Mouse (Mus musculus): ENCODE measurements around the gene Mettl16.

Mettl16 gene

DNA sequence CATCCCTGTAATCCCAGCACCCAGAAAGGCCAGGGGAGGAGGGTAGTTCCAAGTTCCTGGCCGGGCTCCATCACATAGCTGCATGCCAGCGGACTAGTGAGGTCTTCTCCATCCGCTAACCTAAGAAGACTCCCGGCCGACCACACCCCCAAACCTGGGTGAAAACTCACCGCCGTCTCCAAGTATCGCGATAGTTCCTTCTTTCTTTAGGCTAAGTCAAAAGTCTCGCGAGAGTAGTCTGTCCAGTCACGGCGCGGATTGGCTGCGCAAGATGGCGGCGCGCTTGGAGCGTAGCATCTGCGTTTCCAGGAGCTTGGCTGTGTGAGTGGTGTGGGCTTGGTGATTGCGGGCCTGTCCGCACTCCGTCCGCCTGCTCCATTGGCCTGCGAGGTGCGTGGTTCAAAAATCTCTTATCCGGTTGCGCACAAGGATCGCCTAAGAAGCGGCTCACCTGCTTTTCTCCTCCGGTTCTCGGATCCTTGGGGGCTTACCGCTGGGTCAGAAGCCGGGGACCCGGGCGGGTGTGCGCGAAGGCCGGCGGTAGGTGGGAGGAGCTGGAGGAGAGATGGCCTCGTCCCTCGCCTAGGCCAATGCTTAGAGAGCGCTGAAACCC lies at the start of gene Mettl16:
Mettl16 (plus strand) TSS at position 236 of the 613 bp plus-strand sequence.
- DNase-seq = peak; percentile 93 to 96

DNA sequence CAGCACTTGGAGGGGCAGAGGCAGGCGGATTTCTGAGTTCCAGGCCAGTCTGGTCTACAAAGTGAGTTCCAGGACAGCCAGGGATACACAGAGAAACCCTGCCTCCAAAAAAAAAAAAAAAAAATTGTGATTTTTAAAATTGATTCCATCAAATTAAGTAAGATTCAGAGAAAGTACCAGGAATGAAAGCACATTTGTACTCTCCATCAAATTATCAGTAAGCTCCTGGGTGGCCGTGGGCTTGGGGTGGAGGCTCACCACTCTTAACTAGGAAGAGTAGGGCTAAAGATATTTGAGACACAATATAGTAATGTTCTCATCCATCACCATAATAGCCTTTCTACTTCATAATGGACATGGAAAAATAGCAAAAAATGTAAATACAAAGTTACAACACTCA lies 49.5 kb upstream of the Mettl16 start:
- no peak for DNase-seq

DNA sequence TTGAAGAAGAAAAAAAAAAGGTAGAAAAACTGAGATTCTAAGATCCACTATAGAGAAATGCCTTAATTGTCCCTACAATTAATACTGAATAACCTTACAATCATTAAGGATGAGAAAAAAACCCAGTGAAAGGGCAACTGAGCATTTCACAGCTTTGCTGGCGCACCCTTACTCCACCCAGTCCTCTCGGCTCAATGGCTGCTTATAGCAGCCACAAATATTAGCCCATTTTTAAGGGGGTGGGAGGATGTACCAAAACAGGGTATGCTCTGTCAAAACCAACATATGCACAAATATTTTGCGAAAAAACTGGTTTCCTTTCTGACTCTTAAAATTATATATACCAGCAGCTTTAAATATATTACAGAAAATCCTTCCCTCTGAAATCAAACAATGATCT lies 48.7 kb upstream of the Mettl16 start:
- DNase-seq = no peak

DNA sequence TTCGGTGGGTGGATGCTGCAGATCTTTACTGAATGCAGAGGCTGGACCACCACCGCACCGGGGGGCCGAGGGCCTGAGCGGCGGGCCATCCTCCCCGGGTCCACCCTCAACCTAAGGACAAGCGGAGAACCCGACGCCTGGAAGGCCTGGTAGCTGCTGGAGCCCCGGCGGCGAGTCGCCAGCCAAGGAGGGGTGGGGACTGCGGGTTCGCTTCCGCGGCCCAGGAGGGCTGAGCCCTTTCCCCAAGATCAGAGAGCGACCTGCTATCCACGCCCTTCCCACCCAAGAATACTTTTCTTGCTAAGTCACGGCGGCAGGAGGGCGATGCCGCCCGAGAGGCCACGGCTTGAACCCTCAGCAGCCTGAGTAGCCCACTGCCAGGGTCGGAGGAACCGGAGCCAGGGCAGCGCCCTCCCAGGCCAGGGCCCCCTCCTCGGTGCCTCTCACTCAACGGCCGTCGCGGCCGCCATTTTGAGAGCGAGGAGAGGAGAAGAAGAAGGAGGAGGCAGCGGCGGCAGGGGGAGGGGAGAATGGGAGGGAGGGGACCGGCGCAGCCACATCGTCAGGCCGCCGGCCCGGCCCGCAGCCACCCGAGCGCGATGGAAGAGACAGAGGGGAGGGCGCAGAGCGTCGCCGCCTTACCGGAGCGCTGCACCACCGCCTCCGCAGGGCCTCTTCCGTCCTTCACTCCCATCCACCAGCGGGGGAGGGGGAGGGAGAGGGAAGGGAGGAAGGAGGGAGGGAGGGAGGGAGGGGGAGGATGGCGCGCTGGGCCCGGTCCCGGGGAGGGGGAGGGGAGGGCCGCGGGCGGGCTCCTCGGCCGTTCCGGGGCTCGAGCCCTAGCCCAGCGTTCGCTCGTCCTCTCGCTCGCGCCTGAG lies 47.0 kb upstream of the Mettl16 start:
- DNase-seq = peak; percentile 89 to 94

DNA sequence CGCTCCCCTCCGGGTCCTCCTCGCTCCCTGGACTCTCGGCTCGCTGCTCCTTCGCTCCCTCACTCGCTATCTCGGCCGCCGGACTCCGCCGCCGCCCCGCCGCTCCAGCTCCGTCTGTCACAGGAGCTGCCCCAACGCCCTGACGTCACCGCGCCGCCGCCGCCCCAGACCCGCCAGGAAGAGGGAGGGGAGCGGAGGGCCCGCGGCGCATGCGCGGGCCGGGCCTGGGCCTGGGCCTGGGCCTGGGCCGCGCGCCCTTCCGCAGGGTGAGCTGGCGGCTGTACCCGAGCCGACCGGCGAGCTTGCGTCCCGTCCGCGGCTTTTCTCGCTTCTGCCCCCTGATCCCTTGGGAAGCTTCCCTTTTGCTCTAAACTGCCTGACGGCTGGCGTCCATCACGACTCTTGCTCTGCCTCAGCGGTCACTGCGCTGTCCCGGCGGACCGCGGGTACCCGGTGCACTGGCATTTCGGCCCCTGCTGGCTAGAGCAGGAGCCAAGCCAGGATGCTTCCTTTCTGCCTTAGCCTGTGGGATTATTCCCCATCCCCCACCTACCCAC lies 46.3 kb upstream of the Mettl16 start, which contains the start of gene Pafah1b1:
Pafah1b1 (minus strand) TSS at position 436 of the 557 bp plus-strand sequence.
- DNase-seq = peak; percentile 97 to 99

DNA sequence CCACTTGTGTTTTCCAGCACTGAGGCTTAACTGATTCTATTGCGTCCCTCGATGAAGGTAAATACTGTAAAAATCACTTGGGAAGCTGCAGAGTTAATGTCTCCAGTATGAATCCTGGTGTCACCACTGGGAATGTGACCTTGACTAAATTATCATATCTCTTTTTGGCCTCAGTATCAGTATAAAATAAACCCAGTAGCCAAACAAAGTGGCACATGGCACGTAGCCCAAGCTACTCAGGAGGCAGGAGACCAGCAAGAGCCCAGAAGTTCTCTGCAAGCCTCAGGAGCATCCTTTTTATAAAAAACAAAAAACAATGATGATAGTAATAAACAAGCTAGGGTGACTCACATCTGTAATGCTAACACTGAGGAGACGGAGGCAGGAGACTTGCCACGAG lies 45.4 kb upstream of the Mettl16 start:
- DNase-seq = no peak

DNA sequence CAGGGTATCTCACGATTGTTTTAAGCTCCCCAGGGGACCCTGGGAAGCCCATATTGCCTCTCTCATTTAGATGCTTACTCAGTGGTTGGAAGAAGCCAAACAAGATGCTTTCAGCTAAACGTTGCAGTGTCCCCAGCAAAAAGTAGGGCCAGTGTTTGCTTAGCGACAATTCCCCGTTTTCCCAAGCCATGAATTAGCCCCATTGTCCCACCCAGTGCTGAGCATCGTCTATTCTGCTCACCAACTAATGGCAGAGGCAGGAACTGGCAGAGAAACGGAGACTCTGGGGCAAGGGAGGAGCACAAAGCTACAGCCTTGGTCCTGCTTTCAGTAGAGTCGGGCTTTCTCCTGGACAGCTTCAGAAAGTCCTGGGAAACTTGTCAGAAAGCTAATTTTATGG lies 35.7 kb upstream of the Mettl16 start:
- DNase-seq = no peak

DNA sequence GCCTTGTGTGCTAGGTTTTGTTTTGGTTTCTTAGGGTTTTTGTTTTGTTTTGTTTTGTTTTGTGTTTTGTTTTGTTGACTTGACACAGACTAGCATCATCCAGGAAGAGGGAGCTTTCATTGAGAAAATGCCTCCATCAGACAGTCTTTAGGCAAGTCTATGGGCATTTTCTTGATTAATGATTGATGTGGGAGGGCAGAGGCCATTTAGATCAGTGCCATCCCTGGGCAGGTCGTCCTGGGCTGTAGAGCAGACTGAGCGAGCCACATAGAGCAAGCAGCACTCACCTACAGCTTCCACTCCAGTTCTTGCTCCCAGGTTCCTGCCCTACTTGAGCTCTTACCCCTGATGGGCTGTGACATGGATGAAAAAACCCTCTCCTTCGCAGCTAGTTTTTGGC lies 32.8 kb upstream of the Mettl16 start:
- DNase-seq = no peak

DNA sequence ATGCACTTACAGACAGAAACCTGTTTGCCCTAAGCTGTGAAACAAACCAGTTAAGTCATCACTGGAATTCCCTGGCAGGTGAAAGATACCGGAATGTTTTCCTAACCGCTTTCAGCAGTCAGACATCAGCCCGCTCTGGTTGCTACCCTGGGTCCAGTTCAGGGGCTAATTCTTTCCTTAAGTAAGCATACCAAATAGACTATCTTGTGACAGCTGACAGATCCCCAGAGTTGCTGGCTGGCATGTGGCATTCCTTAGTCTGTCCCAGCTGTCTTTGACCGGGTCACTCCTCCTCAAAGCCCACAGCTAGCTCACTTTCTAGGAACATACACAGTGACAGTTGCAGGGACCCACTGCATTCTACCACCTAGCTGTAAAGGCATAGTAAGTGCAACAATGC lies 22.6 kb upstream of the Mettl16 start:
- DNase-seq = peak in 1 of 2 experiments; percentile 32

DNA sequence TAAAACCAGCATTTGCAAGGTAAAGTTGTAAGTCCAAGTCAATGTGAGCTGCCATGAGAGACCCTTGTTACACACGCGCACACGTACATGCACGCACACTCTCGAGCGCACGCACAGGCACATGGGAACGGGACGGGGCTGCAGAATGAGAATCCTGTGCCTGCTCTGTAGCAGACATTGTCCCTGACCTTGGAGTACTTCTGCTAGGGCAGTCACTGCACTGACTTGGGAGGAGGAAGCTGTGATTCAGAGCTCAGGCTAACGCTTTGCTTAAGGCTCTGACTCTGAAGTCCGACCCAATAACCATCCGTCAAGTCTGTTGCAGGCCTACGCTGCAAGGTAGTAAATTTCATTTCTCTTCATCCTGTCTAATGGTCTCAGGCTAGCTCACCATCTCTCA lies 21.4 kb upstream of the Mettl16 start:
- no peak for DNase-seq

DNA sequence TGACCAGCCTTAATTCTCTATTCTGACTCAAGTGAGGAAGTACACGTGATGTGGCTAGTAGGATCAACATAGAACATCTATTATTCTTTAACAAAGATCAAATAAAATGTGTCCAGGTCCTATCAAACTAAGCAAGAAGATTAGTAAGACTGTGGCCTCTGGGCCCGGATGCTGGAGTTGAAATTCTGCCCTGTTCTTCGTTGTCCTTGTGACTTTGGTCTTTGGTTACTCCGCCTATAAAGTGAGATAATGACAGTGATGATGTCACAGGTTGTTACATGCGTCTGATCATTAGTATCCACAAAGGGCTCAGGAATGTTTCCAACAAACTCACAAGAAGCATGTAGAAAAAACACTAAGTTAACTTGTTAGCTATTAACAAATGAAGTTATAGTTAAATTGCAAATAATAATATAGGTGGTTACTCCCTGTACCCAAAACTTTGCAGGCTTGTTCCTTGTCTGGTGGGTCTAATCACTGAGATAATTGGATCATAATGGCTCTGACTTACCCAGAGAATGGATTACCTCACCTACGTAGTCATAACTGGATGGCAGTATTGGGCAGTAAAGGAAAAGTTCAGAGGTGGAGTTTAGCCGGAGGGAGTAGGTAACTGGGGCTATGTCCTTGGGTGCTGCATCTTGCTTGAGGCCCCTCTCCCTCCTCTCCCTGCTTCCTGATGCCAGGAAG lies 19.8 kb upstream of the Mettl16 start:
- no peak for DNase-seq

DNA sequence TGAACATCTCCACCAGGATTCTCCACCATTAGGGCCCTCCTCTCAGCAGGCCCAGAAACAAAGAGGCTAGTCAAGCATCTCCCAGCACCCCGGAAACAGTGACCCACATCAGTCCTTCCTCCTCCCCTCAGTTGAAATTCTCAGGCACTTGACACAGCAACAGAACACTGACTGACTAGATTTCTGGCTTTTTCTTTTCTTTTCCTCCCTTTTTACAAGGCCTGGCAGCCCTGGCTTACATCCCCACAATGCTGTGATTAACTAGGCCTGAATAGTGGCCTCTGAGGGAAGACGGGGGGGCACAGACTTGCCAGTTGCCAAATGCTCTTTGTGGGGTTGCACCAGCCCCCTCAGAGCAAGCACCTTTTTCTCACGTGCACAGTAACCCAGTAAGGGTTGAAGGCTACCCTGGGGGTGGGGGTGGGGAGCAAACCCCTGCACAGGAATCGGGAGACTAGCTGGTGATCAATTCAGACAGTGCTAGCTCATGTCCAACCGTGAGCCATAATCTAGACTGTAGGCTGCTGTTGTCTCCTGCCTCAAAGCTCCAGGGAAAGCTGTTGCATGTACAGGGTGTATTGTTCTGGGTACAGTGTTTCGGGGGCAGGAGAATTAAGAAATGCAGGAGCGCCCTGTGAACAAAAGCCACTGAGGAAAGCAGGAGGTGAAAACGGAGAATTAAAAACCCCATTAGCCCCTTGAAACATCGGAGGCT lies 19.1 kb upstream of the Mettl16 start:
- DNase-seq = no peak

DNA sequence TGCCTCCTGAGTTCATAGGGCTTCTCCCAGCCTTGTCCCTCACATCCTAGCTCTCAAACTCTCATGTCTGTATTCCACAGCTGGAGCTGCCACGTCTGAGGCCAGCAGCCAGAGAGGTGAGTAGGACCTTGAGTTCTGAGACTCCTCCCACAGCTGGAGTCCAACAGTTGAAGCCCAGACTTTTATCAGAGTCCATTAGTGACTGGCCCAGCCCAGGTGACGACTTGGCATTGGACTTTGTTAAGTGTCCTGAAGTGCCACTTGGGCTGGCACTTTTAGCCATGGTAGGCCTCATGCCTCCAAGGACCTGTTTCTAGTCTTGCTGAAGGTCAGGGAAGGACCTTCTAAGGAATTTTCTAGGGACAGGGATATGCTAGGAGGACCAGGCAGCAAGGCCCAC lies 14.0 kb upstream of the Mettl16 start:
- DNase-seq = peak in 1 of 2 experiments; percentile 7

DNA sequence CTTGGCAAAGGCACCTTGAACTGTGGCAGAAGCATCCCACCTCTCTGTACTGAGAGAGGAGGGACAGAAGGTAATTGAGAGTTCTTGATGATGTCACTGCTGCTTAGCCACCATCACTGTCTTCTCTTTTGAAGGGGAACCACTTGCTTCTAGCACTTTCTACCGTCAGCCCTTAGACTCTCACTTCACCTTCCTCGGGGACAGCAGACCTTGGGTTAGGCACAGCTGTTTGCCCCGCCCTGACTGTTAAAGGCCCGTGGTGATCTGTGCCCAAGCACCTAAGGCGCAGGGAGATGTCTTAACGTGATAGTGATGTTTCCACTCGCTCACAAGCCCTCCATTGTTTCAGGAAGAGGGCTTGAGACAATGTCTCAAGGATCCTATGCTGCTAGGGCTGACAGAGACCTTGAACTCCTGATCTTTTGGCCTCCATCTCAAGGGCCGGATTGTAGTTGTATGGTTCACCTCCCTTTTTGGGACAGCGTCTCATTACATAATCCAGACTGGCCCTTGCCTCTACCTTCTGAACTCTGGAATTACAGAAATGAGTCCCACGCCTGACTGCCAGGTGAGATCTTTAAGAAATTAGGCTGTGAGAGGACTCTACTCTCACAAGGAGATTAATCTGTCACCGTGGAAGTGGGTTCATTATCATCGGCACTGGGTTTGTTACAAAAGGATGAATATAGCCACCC lies 9.5 kb upstream of the Mettl16 start:
- DNase-seq = no peak

DNA sequence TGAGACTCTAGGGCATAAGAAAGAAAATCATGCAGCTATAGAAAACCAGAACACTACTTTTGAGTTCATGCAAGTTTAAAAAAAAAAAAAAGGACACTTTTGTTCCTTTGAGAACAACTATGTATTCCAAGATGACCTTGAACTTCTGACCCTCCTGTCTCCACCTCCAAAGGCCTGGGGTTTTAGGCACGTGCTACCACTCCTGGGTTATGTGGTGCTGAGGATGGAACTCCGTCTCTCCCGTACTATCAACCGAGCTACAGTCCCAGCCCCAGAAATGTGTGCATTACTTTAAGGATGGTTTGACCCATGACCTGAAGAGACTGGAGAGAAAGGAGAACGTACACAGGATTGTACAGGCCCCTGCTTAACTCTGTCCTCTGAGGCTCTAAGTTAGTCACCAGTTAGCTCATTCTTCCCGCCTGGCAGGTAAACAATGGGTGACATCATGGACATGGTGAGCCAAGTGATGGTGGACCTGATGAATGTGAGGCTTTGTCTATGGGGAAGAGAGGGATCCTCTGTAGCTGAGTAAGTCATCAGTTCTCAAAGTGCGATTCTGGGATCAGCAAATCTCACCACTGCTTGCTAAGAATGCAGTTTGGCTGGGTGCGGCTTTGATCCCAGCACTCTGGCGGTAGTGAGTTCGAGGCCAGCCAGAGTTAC lies 6.5 kb upstream of the Mettl16 start:
- DNase-seq = no peak

DNA sequence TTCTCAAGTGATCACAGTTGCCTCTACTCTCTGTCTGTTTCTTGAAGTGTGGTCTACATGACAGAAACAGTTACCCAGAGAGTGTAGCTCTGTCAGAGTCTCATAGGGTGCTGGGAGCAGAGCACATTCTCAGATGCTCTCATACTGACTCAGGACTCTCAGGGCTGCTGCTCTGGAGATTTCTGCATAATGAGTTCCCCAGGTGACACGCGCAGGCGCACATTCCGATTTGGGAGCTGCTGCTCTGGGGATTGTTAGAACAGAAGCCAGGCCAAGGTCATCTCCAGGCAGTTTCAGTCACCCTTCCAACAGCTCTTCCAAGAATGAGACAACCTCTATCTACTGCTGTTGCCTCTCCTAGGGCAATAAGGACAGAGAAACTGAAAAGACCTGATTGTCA lies 3.2 kb upstream of the Mettl16 start:
- DNase-seq = no peak

DNA sequence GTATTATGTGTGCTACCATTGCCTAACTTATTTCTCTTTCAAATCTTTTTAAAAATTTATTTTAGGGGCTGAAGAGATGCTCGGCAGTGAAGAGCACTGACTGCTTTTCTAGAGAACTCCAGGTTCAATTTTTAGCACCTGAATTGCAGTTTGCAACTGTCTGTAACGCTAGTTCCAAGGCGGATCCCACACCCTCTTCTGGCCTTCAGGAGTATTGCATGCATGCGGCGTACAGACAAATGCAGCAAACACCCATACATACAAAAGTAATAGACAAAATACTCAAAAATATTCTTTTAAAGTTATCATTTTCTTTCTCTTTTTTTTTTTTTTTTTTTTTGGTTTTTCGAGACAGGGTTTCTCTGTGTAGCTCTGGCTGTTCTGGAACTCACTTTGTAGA lies 2.6 kb upstream of the Mettl16 start:
- peak; percentile 64 to 69 for DNase-seq

DNA sequence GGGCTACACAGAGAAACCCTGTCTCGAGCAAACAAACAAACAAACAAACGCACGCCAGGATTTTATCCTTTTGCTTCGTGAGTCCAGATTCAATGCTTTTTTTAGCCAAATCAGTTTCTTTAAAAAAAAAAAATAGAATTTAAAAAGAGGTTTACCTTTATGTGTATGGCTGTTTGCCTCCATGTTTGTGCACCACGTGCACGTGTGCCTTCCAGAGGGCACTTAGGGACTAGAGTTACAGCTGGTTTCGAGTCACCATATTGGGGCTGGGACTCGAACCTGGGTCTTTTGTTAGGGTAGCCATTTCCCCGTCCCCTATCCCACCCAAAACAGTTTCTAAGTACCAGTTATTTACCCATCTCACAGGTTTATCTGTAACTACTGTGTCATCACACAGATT lies 593 bp upstream of the Mettl16 start:
- no peak for DNase-seq

DNA sequence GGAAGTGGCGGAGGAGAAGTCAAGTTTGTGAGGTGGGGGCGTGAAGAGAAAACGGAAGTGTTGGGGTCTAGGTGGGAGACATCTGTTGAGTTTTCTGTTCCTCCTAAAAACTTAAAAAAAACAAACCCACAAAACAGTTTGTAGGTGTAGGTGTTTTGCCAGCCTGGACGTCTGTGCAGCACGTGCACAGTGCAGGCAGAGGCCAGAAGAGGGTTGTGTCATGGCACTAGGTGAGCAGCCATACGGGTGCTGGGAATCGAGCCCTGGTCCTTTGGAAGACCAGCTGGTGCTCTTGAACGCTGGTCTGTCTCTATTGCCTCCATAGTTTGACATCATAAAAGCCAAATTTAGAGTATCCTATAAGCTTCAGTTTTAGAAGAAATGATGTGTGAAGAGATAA lies 604 bp downstream of the Mettl16 start:
- no peak for DNase-seq

DNA sequence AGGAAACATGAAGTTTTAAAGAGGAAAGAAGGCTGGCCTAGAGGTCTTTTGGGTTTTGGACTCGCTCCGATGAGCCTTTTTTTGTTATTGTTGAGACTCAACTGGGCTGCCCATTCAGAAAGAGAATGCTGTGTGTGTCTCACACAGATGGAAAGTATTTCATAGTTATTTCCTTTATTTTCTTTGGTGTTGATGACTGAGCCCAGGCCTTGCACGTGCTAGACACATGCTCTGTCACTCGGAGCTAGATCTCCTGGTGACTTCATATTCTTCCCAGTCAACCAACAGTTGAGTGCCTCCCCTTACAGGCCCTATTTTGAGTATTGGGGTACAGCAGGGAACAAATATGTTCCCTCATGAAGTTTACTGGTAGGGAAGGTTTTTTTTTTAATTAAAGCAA lies 1.0 kb downstream of the Mettl16 start:
- no peak for DNase-seq

DNA sequence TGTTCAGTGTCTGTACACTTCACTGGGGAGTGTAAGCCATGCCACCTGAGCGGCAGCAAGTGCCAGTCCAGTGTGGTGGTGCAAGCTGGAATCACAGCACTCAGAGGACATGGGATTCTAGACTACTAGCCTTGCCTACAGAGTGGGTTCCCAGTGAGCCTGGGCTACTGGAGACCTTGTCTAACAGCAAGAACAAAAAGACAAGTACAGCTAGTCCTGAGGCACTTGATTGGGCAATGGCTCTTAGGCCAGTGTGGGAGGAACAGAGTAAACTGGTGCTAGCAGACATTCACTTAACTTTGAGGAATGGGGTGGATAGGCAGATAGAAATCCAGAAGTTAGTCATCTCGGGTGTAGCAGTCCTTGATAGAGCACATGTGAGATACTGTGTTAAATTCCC lies 1.8 kb downstream of the Mettl16 start:
- DNase-seq = no peak

DNA sequence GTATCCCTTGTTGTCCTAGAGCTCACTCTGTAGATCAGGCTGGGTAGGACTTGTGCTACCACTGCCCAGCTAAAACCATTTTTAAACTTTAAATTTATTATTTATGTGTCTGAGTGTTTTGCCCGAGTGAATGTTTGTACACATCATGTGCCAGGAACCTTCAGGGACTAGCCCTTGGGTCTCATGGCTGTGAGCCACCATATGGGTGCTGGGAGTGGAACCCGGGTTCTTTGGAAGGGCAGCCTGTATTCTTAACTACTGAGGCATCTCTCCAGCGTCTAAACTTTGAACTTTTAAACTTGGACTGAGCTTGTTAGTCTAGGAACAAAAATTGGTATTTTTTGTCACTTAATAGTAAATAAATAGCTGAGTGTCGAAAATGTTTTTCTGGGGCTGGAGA lies 22.2 kb downstream of the Mettl16 start:
- no peak for DNase-seq
